Mouse (Mus musculus) layer of hippocampus, adult 9-10 months (tissue): ENCODE results near the gene Gdpd5.
"Not testable (repeated sequence)": the region's sequence is repeated elsewhere in the genome, so short reads cannot be mapped to it uniquely, and the experiment has no call there.

Experiments used
- DNase-seq: peaks from one replicate; pipeline ENCODE4 v3.0.0; 2022; ENCODE audit warnings: low spot score

Gdpd5 gene

DNA sequence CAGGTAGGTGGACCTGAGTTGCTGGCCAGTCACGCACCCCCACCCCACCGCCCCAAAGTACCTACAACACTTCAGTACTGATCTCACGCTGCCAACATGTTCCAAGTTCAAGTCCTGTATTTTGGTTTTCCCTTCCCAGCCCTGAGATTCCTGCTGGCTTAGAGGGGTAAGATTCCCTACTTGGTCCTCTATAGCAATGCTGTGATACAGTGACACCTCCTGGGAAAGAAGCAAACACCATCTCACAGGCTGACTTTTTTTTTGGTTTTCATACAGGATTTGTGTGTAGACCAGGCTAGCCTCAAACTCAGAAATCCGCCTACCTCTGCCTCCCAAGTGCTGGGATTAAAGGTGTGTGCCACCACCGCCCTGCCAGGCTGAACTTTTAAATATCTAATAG lies 96.0 kb downstream of the Gdpd5 start:
- DNase-seq: no peak

DNA sequence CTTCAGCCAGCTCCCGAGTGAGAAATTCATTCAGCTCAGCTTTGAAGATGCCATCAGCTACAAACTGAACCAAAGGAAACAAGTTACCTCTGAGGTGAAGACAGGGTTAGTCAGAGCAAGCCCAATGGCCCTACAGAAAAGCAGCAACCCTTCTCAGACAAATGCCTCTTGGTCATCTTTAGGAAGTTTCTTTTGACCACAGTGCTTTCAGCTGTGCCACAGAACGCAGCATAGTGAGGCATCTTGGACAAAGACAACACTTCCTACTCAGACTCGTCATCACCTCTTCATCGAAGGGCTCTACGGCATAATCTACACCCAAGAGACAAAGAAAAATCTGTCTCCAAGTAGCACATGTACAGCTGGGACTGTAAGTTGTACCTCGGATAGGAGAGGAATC lies 101.4 kb downstream of the Gdpd5 start:
- DNase-seq: no peak

DNA sequence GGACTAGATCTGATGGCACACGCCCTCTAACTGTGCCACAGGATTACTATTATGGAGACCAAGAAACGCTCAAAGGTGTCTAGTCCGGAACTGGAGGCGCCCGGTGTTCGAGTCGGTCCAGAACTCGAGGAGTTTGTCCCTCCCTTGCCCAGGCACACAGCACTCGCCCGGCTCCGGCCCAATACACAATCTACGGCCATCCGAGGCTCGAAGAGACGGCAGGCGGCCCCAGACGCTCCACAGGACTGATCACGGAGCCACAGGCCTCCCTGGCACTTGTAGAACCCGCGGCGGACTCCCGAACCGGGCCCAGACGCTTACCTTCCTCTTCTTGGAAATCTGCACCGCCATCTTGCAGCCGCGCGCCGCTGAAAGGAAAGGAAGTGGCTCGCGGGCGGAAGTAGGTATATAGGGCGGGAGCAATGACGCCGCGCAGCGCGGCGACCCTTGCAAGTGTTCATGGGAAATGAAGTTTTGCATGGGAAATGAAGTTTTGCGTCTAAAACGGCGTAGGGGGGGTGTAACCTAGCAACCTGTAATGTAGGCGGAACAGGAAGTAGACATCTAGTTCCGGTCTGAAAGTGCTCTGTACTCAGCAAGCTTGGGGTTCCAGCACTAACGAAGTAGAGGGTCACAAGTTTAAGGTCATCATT lies 102.2 kb downstream of the Gdpd5 start, which contains the start of gene Rps3:
Gene Rps3 (minus strand): TSS at position 468 of the 653 bp plus-strand sequence.
- DNase-seq: peak; percentile 95

- DNase-seq: no peak
These were observed 102.7 kb downstream of the Gdpd5 start for GRCm38 (mm10) chr7:99483924-99484319.

- DNase-seq: no peak
These were observed 103.5 kb downstream of the Gdpd5 start for GRCm38 (mm10) chr7:99484679-99485078.

DNA sequence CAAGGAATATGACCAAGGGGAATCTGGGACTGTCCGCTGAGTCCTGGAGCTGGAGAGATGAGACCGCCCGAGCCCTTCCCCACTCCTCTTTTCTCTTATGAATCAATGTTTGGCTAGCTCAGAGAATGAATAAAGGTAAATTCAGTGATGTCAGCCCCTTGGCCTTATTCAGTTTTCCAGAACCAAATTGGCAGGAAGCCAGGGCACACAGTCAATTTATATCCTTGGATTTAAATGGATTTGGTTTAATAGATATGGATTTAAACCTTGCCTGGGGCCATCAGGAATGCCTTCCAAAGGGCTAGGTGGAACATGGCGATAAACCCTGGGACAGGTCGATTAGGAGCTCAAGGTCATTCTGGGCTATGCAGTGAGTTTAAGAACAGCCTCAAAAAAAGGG lies 108.5 kb downstream of the Gdpd5 start:
- DNase-seq: no peak

GRCm38 (mm10) chr7:99499128-99499527 lies 117.9 kb downstream of the Gdpd5 start:
- no peak for DNase-seq

GRCm38 (mm10) chr7:99500201-99500600 lies 119.0 kb downstream of the Gdpd5 start:
- DNase-seq: peak; percentile 67

- DNase-seq: no peak
These were observed 119.4 kb downstream of the Gdpd5 start for GRCm38 (mm10) chr7:99500655-99501054.

DNA sequence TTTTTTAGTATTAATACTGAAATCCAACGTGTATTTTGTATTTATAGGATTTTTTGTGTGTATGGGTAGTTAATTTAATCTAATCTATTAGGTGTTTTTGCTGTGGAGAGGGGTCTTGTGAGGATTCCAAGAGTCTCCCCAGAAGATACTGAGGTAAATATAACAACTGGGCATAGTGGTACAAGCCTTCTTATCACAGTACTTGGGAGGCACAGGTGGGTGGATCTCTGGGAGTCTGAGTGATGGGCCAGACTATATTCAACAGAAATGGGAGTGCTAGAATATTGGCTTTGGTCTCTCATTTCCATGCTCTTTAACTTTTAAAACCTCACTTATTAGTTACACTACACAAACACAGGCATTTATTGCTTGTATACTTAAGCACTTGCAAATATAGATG lies 119.9 kb downstream of the Gdpd5 start:
- no peak for DNase-seq

DNA sequence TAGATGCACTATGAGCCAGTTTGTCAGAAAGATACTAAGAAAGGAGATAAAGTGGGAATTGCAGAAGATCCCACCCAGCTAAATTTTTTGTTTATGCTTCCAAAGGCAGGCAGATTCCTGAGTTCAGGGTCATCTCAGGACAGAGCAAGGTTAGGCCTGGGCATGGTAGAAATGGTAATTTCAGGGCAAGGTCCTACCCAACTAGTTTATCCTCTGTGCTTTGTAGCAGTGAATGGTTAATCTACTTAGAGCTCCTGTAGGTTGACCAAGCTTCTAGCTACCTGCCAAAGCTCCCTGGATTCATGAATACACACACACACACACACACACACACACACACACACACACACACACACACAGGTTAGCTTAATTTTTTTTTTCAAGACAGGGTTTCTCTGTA lies 123.3 kb downstream of the Gdpd5 start:
- no peak for DNase-seq

GRCm38 (mm10) chr7:99508187-99508586 lies 127.0 kb downstream of the Gdpd5 start:
- not testable (repeated sequence) for DNase-seq

- peak; percentile 40 for DNase-seq
These were observed 128.9 kb downstream of the Gdpd5 start for GRCm38 (mm10) chr7:99510087-99510501.
